Mouse (Mus musculus) spleen, adult 2 months (tissue): ENCODE measurements at regions not wholly inside any gene's neighbourhood (a gene's known extent, or its start where the extent isn't known, plus 50 kb on each side); places are given as distances from the start of the nearest gene placed in this dataset.

ENCODE experiments used
- CTCF ChIP-seq: fragments of 200-500 bp; IDR thresholded peaks from 2 replicates; pipeline ENCODE4 v1.5.1; 2011; ENCODE audit warnings: mild to moderate bottlenecking, inconsistent platforms; ENCODE audit not compliant: insufficient read depth, insufficient read length, insufficient replicate concordance; ENCODE audit errors: extremely low read depth
- POLR2A ChIP-seq: fragments of 200-500 bp; IDR thresholded peaks from 2 replicates; pipeline ENCODE4 v1.6.1; 2011; ENCODE audit warnings: low read depth, low read length, inconsistent platforms

DNA sequence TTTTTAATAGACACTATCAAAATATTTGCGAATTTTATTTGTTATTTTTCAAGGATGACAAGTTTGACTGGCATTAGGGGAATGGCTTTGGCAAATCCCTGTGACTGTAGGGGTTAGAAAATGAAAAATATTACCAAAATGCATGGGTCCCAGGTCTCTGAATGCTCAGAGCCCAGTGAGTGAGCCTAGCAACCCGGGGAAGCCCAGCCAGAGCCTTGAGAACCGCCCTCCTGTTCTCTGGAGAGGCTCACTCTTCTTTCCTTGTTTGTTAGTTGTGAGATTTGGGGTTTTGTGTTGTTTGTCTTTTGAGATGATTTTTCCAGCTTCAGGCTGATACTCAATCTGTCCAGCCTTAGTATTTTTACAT is 187.4 kb upstream of the Marcks start:
- no peak for TF ChIP-seq POLR2A
- no peak for TF ChIP-seq CTCF
